Mouse (Mus musculus) thymus, adult 2 months (tissue): ENCODE measurements around the gene Mdh1.

Experiments used
- CTCF ChIP-seq: fragments of 200-500 bp; IDR thresholded peaks from 2 replicates; pipeline ENCODE4 v1.5.1; 2012; ENCODE audit warnings: mild to moderate bottlenecking, control low read depth, low read length, moderate library complexity, borderline replicate concordance; ENCODE audit not compliant: control insufficient read depth, poor library complexity, insufficient read depth; ENCODE audit errors: extremely low read depth
- POLR2A ChIP-seq: fragments of 200-500 bp; IDR thresholded peaks from 2 replicates; pipeline ENCODE4 v1.6.1; 2012; ENCODE audit warnings: mild to moderate bottlenecking, low read length, control low read depth, moderate library complexity; ENCODE audit not compliant: control insufficient read depth, poor library complexity, insufficient read depth; ENCODE audit errors: extremely low read depth

- no peak for TF ChIP-seq CTCF
- TF ChIP-seq POLR2A = no peak
Observed at GRCm38 (mm10) chr11:21549754-21550153, 22.4 kb downstream of the Mdh1 start.
